Mouse (Mus musculus) C2C12 (cell line): ENCODE measurements around the gene Isg15. TPM values are rescaled to one million over a fixed set of nuclear protein-coding genes. Genes with fewer than 3 reads are reported as not detected.

Experiments
- H3K27me3 ChIP-seq: one replicate; pipeline ENCODE4 v1.6.1; 2011; ENCODE audit not compliant: control insufficient read depth, insufficient read depth, insufficient read length
- H3K36me3 ChIP-seq: one replicate; pipeline ENCODE4 v1.6.1; 2011; ENCODE audit not compliant: control insufficient read depth, insufficient read depth
- H3K4me3 ChIP-seq: one replicate; pipeline ENCODE4 v1.5.1; 2011; ENCODE audit warnings: mild to moderate bottlenecking, control low read depth; ENCODE audit not compliant: poor library complexity, insufficient read depth, severe bottlenecking
- H3K79me2 ChIP-seq: one replicate; pipeline ENCODE4 v1.6.1; 2011; ENCODE audit not compliant: control insufficient read depth, insufficient read depth
- H3K79me3 ChIP-seq: one replicate; pipeline ENCODE4 v1.6.1; 2011; ENCODE audit warnings: low read depth, control low read depth
- H3ac ChIP-seq: one replicate; pipeline ENCODE3; 2011; ENCODE audit warnings: low read depth; ENCODE audit not compliant: control insufficient read depth, insufficient read length
- CEBPB ChIP-seq: IDR thresholded peaks from one replicate; pipeline ENCODE4 v1.6.1; 2011; ENCODE audit warnings: low read depth, mild to moderate bottlenecking, control low read depth, moderate library complexity
- CTCF ChIP-seq: IDR thresholded peaks from one replicate; pipeline ENCODE4 v1.5.1; 2011; ENCODE audit not compliant: control insufficient read depth, insufficient read depth, insufficient read length
- FOSL1 ChIP-seq: IDR thresholded peaks from one replicate; pipeline ENCODE4 v1.8.0; 2011; ENCODE audit warnings: mild to moderate bottlenecking, low read length; ENCODE audit not compliant: poor library complexity, insufficient read depth, severe bottlenecking
- MAX ChIP-seq: IDR thresholded peaks from one replicate; pipeline ENCODE4 v1.6.1; 2011; ENCODE audit warnings: mild to moderate bottlenecking, control low read depth
- MYOD1 ChIP-seq: IDR thresholded peaks from one replicate; pipeline ENCODE4 v1.6.1; 2011; ENCODE audit warnings: low read depth; ENCODE audit not compliant: control insufficient read depth, insufficient read length
- MYOG ChIP-seq: IDR thresholded peaks from one replicate; pipeline ENCODE4 v1.6.1; 2011; ENCODE audit not compliant: control insufficient read depth, insufficient read length; ENCODE audit errors: extremely low read depth
- USF1 ChIP-seq: IDR thresholded peaks from one replicate; pipeline ENCODE4 v1.6.1; 2011; ENCODE audit warnings: low read depth, mild to moderate bottlenecking, control low read depth, moderate library complexity
- polyA plus RNA-seq: library from polyadenylated mRNA; unstranded; fragments of >200 nt; fragmentation: generic; extraction: Trizol; gene quantifications from one replicate; pipeline ENCODE4 v1.2.1, GENCODE M21; 2012; ENCODE audit warnings: missing spikeins

Isg15 gene
- polyA plus RNA-seq, 1 experiment = 1.0 TPM

DNA sequence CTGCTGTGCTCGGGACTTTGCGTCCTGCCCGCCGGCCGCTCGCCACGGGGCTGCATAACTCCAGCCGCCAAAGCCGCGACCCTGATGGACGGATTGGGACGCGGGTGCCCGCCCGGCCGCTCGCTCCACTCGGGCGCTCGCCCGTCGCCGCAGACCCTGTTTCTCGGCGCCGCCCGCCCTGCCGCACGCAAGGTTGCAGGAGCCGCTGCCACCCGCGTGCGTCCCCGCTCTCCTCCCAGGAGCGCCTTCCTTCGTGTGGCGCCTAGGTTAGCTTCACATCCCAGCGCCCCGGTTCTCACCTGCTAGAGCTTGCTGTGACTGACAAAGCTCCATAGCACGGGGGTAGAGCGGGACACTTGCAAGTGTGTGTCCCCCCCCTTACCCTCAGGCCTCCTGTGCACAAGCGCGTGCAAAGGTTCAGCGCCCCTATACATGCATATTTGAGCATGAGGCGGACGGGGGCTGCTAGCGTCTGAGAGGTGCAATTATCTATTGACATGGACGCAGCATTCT is 34.1 kb upstream of the Isg15 start, which contains the start of gene Plekhn1:
TSS of gene Plekhn1 (minus strand) at position 157 of the 513 bp plus-strand sequence.
- Histone ChIP-seq H3K79me3 (peaks cover 25% of the 10 kb centered on the region), H3K79me2 (peaks cover 48% of the 10 kb centered on the region), H3K36me3 (peaks cover 39% of the 10 kb centered on the region), H3K4me3 (peak within 1 kb of the TSS; percentile 87), H3K27me3 (no peaks in the 10 kb centered on the region), H3ac (peak within 1 kb of the TSS; percentile 88)
- TF ChIP-seq CTCF = no peak
- no peak for TF ChIP-seq CEBPB
- no peak for TF ChIP-seq MAX
- no peak for TF ChIP-seq USF1
- TF ChIP-seq MYOG = no peak
- TF ChIP-seq FOSL1 = no peak
- no peak for TF ChIP-seq MYOD1

DNA sequence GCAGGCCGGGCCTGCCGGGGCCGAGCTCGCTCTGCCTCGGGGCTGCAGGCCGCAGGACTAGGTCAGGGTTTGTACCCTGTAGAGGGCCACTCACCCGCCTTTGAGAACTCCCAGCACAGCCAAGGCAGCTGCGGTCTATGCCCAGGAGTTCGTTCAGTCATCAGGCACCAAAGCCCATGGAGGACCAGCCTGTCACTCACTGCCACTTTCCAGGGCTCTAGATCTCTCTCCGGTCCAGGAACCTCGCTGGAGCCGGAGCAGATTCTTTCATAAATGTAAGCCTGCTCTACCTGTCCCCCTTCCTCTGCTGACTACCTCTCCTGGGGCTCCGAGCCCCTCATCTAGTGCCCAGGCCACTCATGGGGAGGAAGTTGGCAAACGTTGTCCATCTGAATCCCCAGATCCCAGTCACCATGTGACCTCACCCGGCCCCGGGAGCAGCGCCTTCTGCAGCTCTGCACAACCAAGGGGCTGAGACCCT is 33.4 kb upstream of the Isg15 start:
- Histone ChIP-seq H3K79me2 (peaks cover 41% of the 10 kb centered on the region), H3K36me3 (peaks cover 32% of the 10 kb centered on the region), H3K4me3 (peak overlapping the region; percentile 44), H3K79me3 (peaks cover 22% of the 10 kb centered on the region), H3ac (peak overlapping the region; percentile 58), H3K27me3 (no peaks in the 10 kb centered on the region)
- TF ChIP-seq CTCF (no peak), FOSL1 (no peak), USF1 (peak; percentile 45), MYOD1 (no peak), MAX (no peak), CEBPB (no peak), MYOG (no peak)

DNA sequence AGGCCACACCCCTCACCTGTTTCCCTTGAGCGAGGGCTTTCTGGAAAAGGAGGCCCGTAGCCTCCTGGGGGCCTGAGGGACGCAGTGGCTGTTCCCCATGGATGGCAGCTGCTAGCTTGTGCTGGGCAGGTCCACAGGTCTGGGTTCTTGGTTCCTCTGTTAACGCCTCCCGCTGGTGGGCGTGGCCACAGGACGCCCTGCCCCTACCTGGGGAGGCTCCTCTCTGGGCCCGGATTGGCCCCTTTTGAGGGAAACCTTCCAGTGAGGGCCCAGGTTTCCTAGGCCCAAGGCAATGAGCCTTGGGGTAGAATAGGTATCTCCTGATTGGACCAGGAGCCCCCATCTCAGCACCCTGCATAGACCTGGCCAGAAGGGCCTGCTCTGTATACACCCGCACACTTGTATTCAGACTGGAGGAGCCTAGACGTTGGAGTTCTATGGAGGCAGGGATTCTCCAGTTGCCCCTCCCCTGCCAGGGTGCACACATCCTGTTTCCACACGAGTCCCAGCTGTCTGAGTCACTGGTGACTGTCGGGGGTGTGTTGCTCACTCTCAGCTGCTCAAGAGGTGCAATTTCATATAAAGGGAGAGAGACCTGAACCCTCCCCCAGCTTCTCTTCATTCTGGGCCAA is 27.9 kb upstream of the Isg15 start:
- TF ChIP-seq FOSL1 = no peak
- peak; percentile 39 for TF ChIP-seq MYOD1
- Histone ChIP-seq H3ac (no peak overlapping the region), H3K36me3 (peaks cover 10% of the 10 kb centered on the region), H3K79me3 (no peaks in the 10 kb centered on the region), H3K4me3 (no peak overlapping the region), H3K79me2 (peaks cover under 1% of the 10 kb centered on the region), H3K27me3 (no peaks in the 10 kb centered on the region)

DNA sequence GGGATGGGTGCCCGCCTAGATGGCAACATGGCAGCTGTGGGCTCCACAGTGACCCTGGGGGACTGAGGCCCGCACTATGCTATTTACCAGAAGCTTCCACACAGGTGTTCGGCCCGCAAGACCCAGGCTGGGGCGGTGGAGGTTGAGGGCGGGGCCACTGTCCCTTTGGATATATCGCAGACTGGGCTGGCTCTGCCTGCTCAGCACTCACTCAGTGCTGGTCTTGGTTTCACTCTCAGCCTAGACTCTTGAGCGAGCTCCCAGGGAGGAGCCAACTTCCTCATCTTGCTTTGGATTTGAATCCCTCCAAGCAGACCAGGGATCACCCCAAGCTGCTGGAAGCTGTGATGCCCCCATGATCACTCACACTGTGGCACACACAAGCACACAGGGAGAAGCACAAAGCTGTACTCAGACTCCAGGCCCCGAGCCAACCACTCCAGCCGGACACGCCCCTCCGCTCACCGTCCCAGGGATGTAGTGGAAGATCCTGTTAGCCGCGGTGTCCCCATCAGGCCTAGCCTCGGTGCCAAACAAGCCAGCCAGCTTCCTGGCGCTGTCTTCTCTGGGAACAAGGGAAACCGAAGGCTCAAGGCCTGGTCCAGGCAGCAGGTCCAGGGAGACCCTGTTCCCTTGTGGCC is 27.3 kb upstream of the Isg15 start:
- H3K4me3 ChIP-seq = no peak overlapping the region
- no peaks in the 10 kb centered on the region for H3K27me3 ChIP-seq
- H3K79me3 ChIP-seq = no peaks in the 10 kb centered on the region
- TF ChIP-seq CTCF = no peak
- no peak for TF ChIP-seq MYOD1
- no peak for TF ChIP-seq MYOG
- H3K36me3 ChIP-seq = peaks cover 10% of the 10 kb centered on the region
- H3K79me2 ChIP-seq = no peaks in the 10 kb centered on the region
- H3ac ChIP-seq = no peak overlapping the region

DNA sequence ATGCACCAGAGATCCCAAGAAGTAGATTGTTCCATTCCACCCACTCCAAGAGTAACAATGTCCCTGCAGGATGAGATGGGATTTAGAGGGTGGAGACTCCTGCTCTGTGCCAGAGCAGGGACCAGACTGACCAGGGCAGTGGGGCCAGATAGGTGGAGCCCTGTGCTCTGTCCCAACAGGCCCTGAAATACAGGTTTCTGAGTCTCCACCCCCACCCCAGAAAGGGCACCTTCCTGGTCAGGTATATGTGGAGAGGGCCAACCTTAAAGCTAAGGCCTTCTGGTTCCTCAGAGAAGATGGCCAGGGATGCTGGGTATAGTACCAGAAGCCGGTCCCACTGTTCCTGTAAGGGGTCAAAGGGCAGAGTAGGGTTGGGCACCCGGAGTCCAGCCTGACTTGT is 23.7 kb upstream of the Isg15 start:
- Histone ChIP-seq H3ac (no peak overlapping the region), H3K79me3 (no peaks in the 10 kb centered on the region), H3K79me2 (no peaks in the 10 kb centered on the region), H3K27me3 (no peaks in the 10 kb centered on the region), H3K4me3 (no peak overlapping the region), H3K36me3 (no peaks in the 10 kb centered on the region)
- TF ChIP-seq MYOD1 (no peak), FOSL1 (no peak), CTCF (no peak), CEBPB (no peak), MAX (no peak), USF1 (no peak), MYOG (no peak)
